Mouse (Mus musculus) hindbrain, postnatal 0 days (tissue): ENCODE results near the gene Pcmt1. TPM values are rescaled to one million over a fixed set of nuclear protein-coding genes. Genes with fewer than 3 reads are reported as not detected.
"Not testable (repeated sequence)": the region's sequence is repeated elsewhere in the genome, so short reads cannot be mapped to it uniquely, and the experiment has no call there.

ENCODE experiments used
- ATAC-seq: fragments of 200-750 bp; cut with Nextera tagmentation; 2 replicates; pipeline ENCODE4 v1.8.0; 2017; ENCODE audit warnings: mild to moderate bottlenecking, moderate TSS enrichment, moderate library complexity
- DNase-seq: peaks from one replicate; pipeline ENCODE4 v3.0.0-alpha.2; 2015; ENCODE audit warnings: low spot score
- H3K27ac ChIP-seq: fragments of 300-500 bp; sonication (generic); 2 replicates; pipeline ENCODE4 v1.5.1; 2014; ENCODE audit warnings: mild to moderate bottlenecking
- H3K27me3 ChIP-seq: fragments of 300-500 bp; sonication (generic); 2 replicates; pipeline ENCODE4 v1.6.1; 2014; ENCODE audit warnings: low read length, mixed read lengths; ENCODE audit not compliant: insufficient read depth
- H3K36me3 ChIP-seq: fragments of 300-500 bp; sonication (generic); 2 replicates; pipeline ENCODE4 v1.6.1; 2014; ENCODE audit warnings: low read length, mixed read lengths; ENCODE audit not compliant: insufficient read depth
- H3K4me1 ChIP-seq: fragments of 300-500 bp; sonication (generic); 2 replicates; pipeline ENCODE4 v1.6.1; 2014; ENCODE audit warnings: antibody characterized with exemption, low read length, mixed read lengths; ENCODE audit not compliant: insufficient read depth
- H3K4me2 ChIP-seq: fragments of 300-500 bp; sonication (generic); 2 replicates; pipeline ENCODE4 v1.6.1; 2014; ENCODE audit warnings: low read depth, mild to moderate bottlenecking, low read length, moderate library complexity, mixed read lengths
- H3K4me3 ChIP-seq: fragments of 300-500 bp; sonication (generic); 2 replicates; pipeline ENCODE4 v1.5.1; 2014; ENCODE audit warnings: low read length
- H3K9ac ChIP-seq: fragments of 300-500 bp; sonication (generic); replicated peaks from 2 replicates; pipeline ENCODE4 v1.6.1; 2014; ENCODE audit warnings: mild to moderate bottlenecking, low read length, moderate library complexity, mixed read lengths
- H3K9me3 ChIP-seq: fragments of 300-500 bp; sonication (generic); 2 replicates; pipeline ENCODE4 v1.6.1; 2016; ENCODE audit warnings: low read length, mixed read lengths
- CTCF ChIP-seq: IDR thresholded peaks from 2 replicates; pipeline ENCODE4 v1.5.1; 2016; ENCODE audit warnings: antibody characterized with exemption, control low read depth, low read depth
- WGBS: fragments of 180-500 bp; shearing (Covaris S2); extraction: QIAGEN DNeasy Blood & Tissue Kit; methylation state at CpG from one replicate; pipeline ENCODE4 v1.1.7; 2014; 5-methylcytosine and 5-hydroxymethylcytosine counted together
- polyA plus RNA-seq: library from polyadenylated mRNA; unstranded; fragments of >200 nt; fragmentation: Nextera tagmentation; extraction: Ambion mirVana; gene quantifications from 2 replicates; pipeline ENCODE4 v1.2.1, GENCODE M21; 2015
- total RNA-seq: library from RNA; depleted of rRNA; stranded (reverse); fragments of >200 nt; gene quantifications from 2 replicates; pipeline ENCODE4 v1.2.3, GENCODE M21; 2014

Pcmt1 gene
- total and polyA plus RNA-seq, 2 experiments from 2014 or later = 65.7 to 202 TPM

- DNase-seq = no peak
- ATAC-seq = no peak
- 95% methylated on average over 3 of the region's 3 CpGs for WGBS
Measured at GRCm38 (mm10) chr10:7623861-7624518, 56.9 kb downstream of the Pcmt1 start.

GRCm38 (mm10) chr10:7622378-7622777, 58.6 kb downstream of the Pcmt1 start:
- Histone ChIP-seq H3K36me3 (no peaks in the 10 kb centered on the region; the same call in 1 of the 2 replicates), H3K27me3 (no peaks in the 10 kb centered on the region), H3K9me3 (no peaks in the 10 kb centered on the region), H3K4me1 (no peaks in the 10 kb centered on the region), H3K4me2 (no peak overlapping the region), H3K4me3 (no peak overlapping the region), H3K9ac (no peak overlapping the region), H3K27ac (no peak overlapping the region)
- ATAC-seq (no peak), DNase-seq (no peak)
- no peak for TF ChIP-seq CTCF
- 94% methylated on average over 3 of the region's 3 CpGs for WGBS

More at GRCm38 (mm10) chr10:7623861-7624518, 56.9 kb downstream of the Pcmt1 start:
- H3K4me3 ChIP-seq = no peak overlapping the region
- no peaks in the 10 kb centered on the region for H3K9me3 ChIP-seq
- H3K27ac ChIP-seq = no peak overlapping the region
- H3K27me3 ChIP-seq = no peaks in the 10 kb centered on the region
- H3K4me1 ChIP-seq = no peaks in the 10 kb centered on the region
- no peak overlapping the region for H3K9ac ChIP-seq
- no peak for TF ChIP-seq CTCF
- H3K4me2 ChIP-seq = no peak overlapping the region
- peaks cover under 1% of the 10 kb centered on the region; the same call in 1 of the 2 replicates for H3K36me3 ChIP-seq

- Histone ChIP-seq H3K4me1 (no peaks in the 10 kb centered on the region), H3K9me3 (no peaks in the 10 kb centered on the region), H3K27ac (no peak overlapping the region), H3K36me3 (no peaks in the 10 kb centered on the region), H3K9ac (no peak overlapping the region), H3K27me3 (no peaks in the 10 kb centered on the region), H3K4me3 (no peak overlapping the region), H3K4me2 (no peak overlapping the region)
- no peak for ATAC-seq
- DNase-seq = no peak
- WGBS = 75% methylated on average over 5 of the region's 5 CpGs
- TF ChIP-seq CTCF = no peak
Measured at GRCm38 (mm10) chr10:7620723-7621122, 60.2 kb downstream of the Pcmt1 start.

GRCm38 (mm10) chr10:7619821-7620241, 61.1 kb downstream of the Pcmt1 start:
- Histone ChIP-seq H3K4me2 (no peak overlapping the region), H3K9ac (no peak overlapping the region), H3K9me3 (peaks cover under 1% of the 10 kb centered on the region), H3K4me1 (no peaks in the 10 kb centered on the region), H3K27me3 (no peaks in the 10 kb centered on the region), H3K4me3 (no peak overlapping the region), H3K36me3 (no peaks in the 10 kb centered on the region), H3K27ac (no peak overlapping the region)
- WGBS = 72% methylated on average over 5 of the region's 5 CpGs
- no peak for DNase-seq
- peak; percentile 43; the same call in 1 of the 2 replicates for ATAC-seq
- TF ChIP-seq CTCF = no peak

- H3K9ac ChIP-seq, ATAC-seq, H3K27me3 ChIP-seq, H3K4me2 ChIP-seq, H3K4me1 ChIP-seq, H3K4me3 ChIP-seq, H3K27ac ChIP-seq, H3K36me3 ChIP-seq, H3K9me3 ChIP-seq, DNase-seq: not testable (repeated sequence)
- WGBS = 38% methylated on average over 3 of the region's 3 CpGs
Measured at GRCm38 (mm10) chr10:7617556-7617955, 63.4 kb downstream of the Pcmt1 start.

GRCm38 (mm10) chr10:7617146-7617545, 63.8 kb downstream of the Pcmt1 start:
- not testable (repeated sequence) for H3K4me2 ChIP-seq, H3K9ac ChIP-seq, DNase-seq, H3K27me3 ChIP-seq, H3K4me1 ChIP-seq, H3K4me3 ChIP-seq, ATAC-seq, H3K9me3 ChIP-seq, H3K27ac ChIP-seq, H3K36me3 ChIP-seq
- WGBS = 88% methylated on average over 9 of the region's 11 CpGs

- DNase-seq (no peak), ATAC-seq (no peak)
- no peak overlapping the region for H3K27ac ChIP-seq
- WGBS = 89% methylated on average over 8 of the region's 8 CpGs
- no peak overlapping the region for H3K4me3 ChIP-seq
- peaks cover 4% of the 10 kb centered on the region for H3K9me3 ChIP-seq
- H3K27me3 ChIP-seq = no peaks in the 10 kb centered on the region
- TF ChIP-seq CTCF = no peak
- H3K36me3 ChIP-seq = no peaks in the 10 kb centered on the region; the same call in 1 of the 2 replicates
- H3K4me1 ChIP-seq = no peaks in the 10 kb centered on the region
- no peak overlapping the region for H3K4me2 ChIP-seq
- H3K9ac ChIP-seq = no peak overlapping the region
Measured at GRCm38 (mm10) chr10:7614834-7615233, 66.1 kb downstream of the Pcmt1 start.

- not testable (repeated sequence) for H3K36me3 ChIP-seq, ATAC-seq, H3K4me1 ChIP-seq, H3K27me3 ChIP-seq, H3K4me3 ChIP-seq, H3K27ac ChIP-seq, H3K9ac ChIP-seq, H3K4me2 ChIP-seq, H3K9me3 ChIP-seq, DNase-seq
Measured at GRCm38 (mm10) chr10:7612210-7612609, 68.7 kb downstream of the Pcmt1 start.
